Mouse (Mus musculus): ENCODE measurements around the gene AY761184. TPM values are rescaled to one million over a fixed set of nuclear protein-coding genes. Genes with fewer than 3 reads are reported as not detected.
"Not testable (repeated sequence)": the region's sequence is repeated elsewhere in the genome, so short reads cannot be mapped to it uniquely, and the experiment has no call there.

AY761184 gene
- not detected in 2 replicates for polyA plus RNA-seq (2011; ENCODE audit: insufficient read depth, insufficient read length, low replicate concordance, missing spikeins)

GRCm38 (mm10) chr8:21703545-21703944 lies at the start of gene AY761184:
TSS of gene AY761184 (minus strand) at chr8:21703645.
- H3K4me1 ChIP-seq (ENCODE audit: control insufficient read depth, insufficient read depth, low read length); H3K27ac ChIP-seq (ENCODE audit: control insufficient read depth, insufficient read depth, low read depth, low read length, poor library complexity); H3K4me3 ChIP-seq (replicated peaks; ENCODE audit: control insufficient read depth, low read depth, low read length): not testable (repeated sequence)
- 69% methylated on average over 2 of the region's 2 CpGs for WGBS

DNA sequence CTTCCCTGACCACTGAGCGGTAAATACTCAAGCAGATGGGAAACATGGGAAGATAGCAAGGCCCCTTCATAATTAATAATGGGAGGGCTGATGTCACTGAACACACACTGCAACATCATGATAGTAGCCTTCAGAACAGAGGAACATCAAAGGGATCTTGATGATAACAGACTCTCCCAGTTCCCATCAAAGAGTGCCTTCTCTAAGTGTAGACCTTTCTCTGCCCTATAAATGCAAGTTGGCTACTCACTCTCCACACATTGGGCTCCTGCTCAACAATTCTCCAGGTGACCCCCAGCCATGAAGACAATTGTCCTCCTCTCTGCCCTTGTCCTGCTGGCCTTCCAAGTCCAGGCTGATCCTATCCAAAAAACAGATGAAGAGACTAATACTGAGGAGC lies 37.9 kb downstream of the AY761184 start, which contains the start of gene Defa34:
Gene Defa34 (plus strand): TSS at position 301 of the 400 bp plus-strand sequence.
- not testable (repeated sequence) for H3K4me1 ChIP-seq (ENCODE audit: control insufficient read depth, insufficient read depth, low read length); H3K27ac ChIP-seq (ENCODE audit: control insufficient read depth, insufficient read depth, low read depth, low read length, poor library complexity); H3K4me3 ChIP-seq (replicated peaks; ENCODE audit: control insufficient read depth, low read depth, low read length)
- WGBS: 82% methylated on average over 1 of the region's 1 CpGs

GRCm38 (mm10) chr8:21655480-21655879 lies 48.0 kb downstream of the AY761184 start, which contains the start of gene Defa17:
TSS of gene Defa17 (plus strand) at chr8:21655780.
- not testable (repeated sequence) for H3K4me3 ChIP-seq (replicated peaks; ENCODE audit: control insufficient read depth, low read depth, low read length); H3K27ac ChIP-seq (ENCODE audit: control insufficient read depth, insufficient read depth, low read depth, low read length, poor library complexity); H3K4me1 ChIP-seq (ENCODE audit: control insufficient read depth, insufficient read depth, low read length)
- WGBS: 80% methylated on average over 1 of the region's 2 CpGs

Other genes starting within 250 kb of the AY761184 start
- not detected in 2 replicates for gene Gm7849, start 247.1 kb downstream of the AY761184 start, polyA plus RNA-seq (2011; ENCODE audit: insufficient read depth, insufficient read length, low replicate concordance, missing spikeins)
- gene Defa20, start 194.4 kb downstream of the AY761184 start, polyA plus RNA-seq (2011; ENCODE audit: insufficient read depth, insufficient read length, low replicate concordance, missing spikeins): not detected in 2 replicates
- gene Defa32, start 174.6 kb downstream of the AY761184 start, polyA plus RNA-seq (2011; ENCODE audit: insufficient read depth, insufficient read length, low replicate concordance, missing spikeins): not detected in 2 replicates
- not detected in 2 replicates for gene Defa37, start 138.3 kb downstream of the AY761184 start, polyA plus RNA-seq (2011; ENCODE audit: insufficient read depth, insufficient read length, low replicate concordance, missing spikeins)
- not detected in 2 replicates for gene Defa28, start 120.6 kb downstream of the AY761184 start, polyA plus RNA-seq (2011; ENCODE audit: insufficient read depth, insufficient read length, low replicate concordance, missing spikeins)
- not detected in 2 replicates for gene Gm7861, start 109.1 kb downstream of the AY761184 start, polyA plus RNA-seq (2011; ENCODE audit: insufficient read depth, insufficient read length, low replicate concordance, missing spikeins)
- not detected in 2 replicates for gene Defa26, start 85.5 kb downstream of the AY761184 start, polyA plus RNA-seq (2011; ENCODE audit: insufficient read depth, insufficient read length, low replicate concordance, missing spikeins)
- not detected in 2 replicates for gene Defa17, start 47.9 kb downstream of the AY761184 start, polyA plus RNA-seq (2011; ENCODE audit: insufficient read depth, insufficient read length, low replicate concordance, missing spikeins)
- not detected in 2 replicates for gene Defa34, start 37.8 kb downstream of the AY761184 start, polyA plus RNA-seq (2011; ENCODE audit: insufficient read depth, insufficient read length, low replicate concordance, missing spikeins)
- gene Defa24, start 30.8 kb upstream of the AY761184 start, polyA plus RNA-seq (2011; ENCODE audit: insufficient read depth, insufficient read length, low replicate concordance, missing spikeins): not detected in 2 replicates
- not detected in 2 replicates for gene Defb50, start 119.9 kb upstream of the AY761184 start, polyA plus RNA-seq (2011; ENCODE audit: insufficient read depth, insufficient read length, low replicate concordance, missing spikeins)
- gene Defb2, start 136.3 kb upstream of the AY761184 start, polyA plus RNA-seq (2011; ENCODE audit: insufficient read depth, insufficient read length, low replicate concordance, missing spikeins): not detected in 2 replicates
- gene Defb10, start 155.3 kb upstream of the AY761184 start, polyA plus RNA-seq (2011; ENCODE audit: insufficient read depth, insufficient read length, low replicate concordance, missing spikeins): not detected in 2 replicates
- not detected in 2 replicates for gene Defb9, start 181.8 kb upstream of the AY761184 start, polyA plus RNA-seq (2011; ENCODE audit: insufficient read depth, insufficient read length, low replicate concordance, missing spikeins)
- gene Defb11, start 202.8 kb upstream of the AY761184 start, polyA plus RNA-seq (2011; ENCODE audit: insufficient read depth, insufficient read length, low replicate concordance, missing spikeins): not detected in 2 replicates
- not detected in 2 replicates for gene Defb15, start 229.1 kb upstream of the AY761184 start, polyA plus RNA-seq (2011; ENCODE audit: insufficient read depth, insufficient read length, low replicate concordance, missing spikeins)
- not detected in 2 replicates for gene Defb35, start 234.7 kb upstream of the AY761184 start, polyA plus RNA-seq (2011; ENCODE audit: insufficient read depth, insufficient read length, low replicate concordance, missing spikeins)
- gene Defb13, start 243.1 kb upstream of the AY761184 start, polyA plus RNA-seq (2011; ENCODE audit: insufficient read depth, insufficient read length, low replicate concordance, missing spikeins): not detected in 2 replicates